Mouse (Mus musculus): ENCODE measurements at regions not wholly inside any gene's neighbourhood (a gene's known extent, or its start where the extent isn't known, plus 50 kb on each side); places are given as distances from the start of the nearest gene placed in this dataset.

GRCm38 (mm10) chr4:140320120-140320921 lies 73.7 kb upstream of the Igsf21 start:
- no peak for DNase-seq (ENCODE audit: low spot score)

GRCm38 (mm10) chr4:140312635-140313034 lies 66.1 kb upstream of the Igsf21 start:
- no peak for DNase-seq (ENCODE audit: low spot score)

- no peak for DNase-seq (ENCODE audit: low spot score)
Measured at GRCm38 (mm10) chr4:140307481-140307880, 60.9 kb upstream of the Igsf21 start.

- DNase-seq (ENCODE audit: low spot score): no peak
Measured at GRCm38 (mm10) chr4:140304960-140305359, 58.4 kb upstream of the Igsf21 start.

- no peak for DNase-seq (ENCODE audit: low spot score)
Measured at GRCm38 (mm10) chr4:140301661-140302060, 55.1 kb upstream of the Igsf21 start.

GRCm38 (mm10) chr4:140297912-140298620 lies 51.5 kb upstream of the Igsf21 start:
- no peak for DNase-seq (ENCODE audit: low spot score)

Measured in heart, adult 8-10 months (tissue).